Mouse (Mus musculus): Measurements from ENCODE around the gene Lrguk. TPM values are rescaled to one million over a fixed set of nuclear protein-coding genes. Genes with fewer than 3 reads are reported as not detected.

The Lrguk gene
- polyA plus RNA-seq, 1 experiment from 2014 or later, result 2.2 TPM

DNA sequence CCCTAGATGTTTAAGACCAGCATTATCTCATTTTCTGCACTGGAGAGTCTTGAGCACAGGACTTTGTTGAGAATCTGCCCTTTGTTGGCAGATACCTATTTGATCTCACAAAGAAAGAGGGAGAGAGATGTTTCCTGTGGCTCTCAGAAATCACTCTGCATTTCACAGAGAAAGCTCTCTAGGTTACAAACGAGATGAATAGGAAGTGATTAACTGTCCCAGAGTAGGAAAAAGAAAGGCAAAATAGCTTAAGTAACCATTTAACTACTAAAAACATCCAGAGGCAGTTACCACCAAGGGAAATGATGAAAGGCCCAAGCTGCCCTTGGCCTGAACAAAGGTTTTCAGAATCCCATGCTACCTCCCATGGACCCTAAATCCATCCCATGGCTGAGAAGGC, 26.2 kb upstream of the Lrguk start:
- ATAC-seq (replicated peaks; ENCODE audit: low FRiP score) (no peak), DNase-seq (ENCODE audit: low spot score) (no peak)
- 28% methylated on average over 1 of the region's 1 CpGs for WGBS
- Histone ChIP-seq H3K27ac (ENCODE audit: low read depth, low read length) (no peak overlapping the region), H3K4me3 (ENCODE audit: low read depth, low read length) (no peak overlapping the region), H3K4me1 (replicated peaks; ENCODE audit: control insufficient read depth, insufficient read depth, low read length) (no peaks in the 10 kb centered on the region; the same call in 1 of the 2 replicates), H3K36me3 (ENCODE audit: control insufficient read depth, insufficient read depth, low read length) (no peaks in the 10 kb centered on the region), H3K4me2 (ENCODE audit: low read depth, low read length, severe bottlenecking) (no peak overlapping the region), H3K9ac (ENCODE audit: low read length) (no peak overlapping the region), H3K27me3 (ENCODE audit: control insufficient read depth, insufficient read depth, low read length) (no peaks in the 10 kb centered on the region), H3K9me3 (ENCODE audit: control insufficient read depth, low read length) (no peaks in the 10 kb centered on the region)

DNA sequence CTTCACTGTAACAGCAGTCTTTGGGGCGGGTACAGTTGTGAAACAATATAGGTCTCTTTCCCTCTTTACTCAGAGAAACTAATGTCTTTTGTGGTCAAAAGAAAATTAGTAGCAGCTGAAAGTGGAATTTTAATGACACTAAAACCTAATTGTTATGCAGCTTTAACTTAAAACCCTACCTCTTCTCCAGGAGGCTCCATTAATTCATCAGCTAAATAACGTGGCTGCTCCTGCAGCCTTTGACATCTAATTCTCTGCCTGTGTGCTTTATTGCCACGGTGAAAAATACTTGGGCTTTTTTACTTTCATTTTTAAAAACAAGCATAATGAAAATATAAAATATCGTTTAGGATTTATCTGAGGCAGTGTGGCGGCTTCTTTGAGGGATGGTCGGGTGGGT, 15.8 kb upstream of the Lrguk start:
- no peaks in the 10 kb centered on the region for H3K36me3 ChIP-seq (ENCODE audit: control insufficient read depth, insufficient read depth, low read length)

DNA sequence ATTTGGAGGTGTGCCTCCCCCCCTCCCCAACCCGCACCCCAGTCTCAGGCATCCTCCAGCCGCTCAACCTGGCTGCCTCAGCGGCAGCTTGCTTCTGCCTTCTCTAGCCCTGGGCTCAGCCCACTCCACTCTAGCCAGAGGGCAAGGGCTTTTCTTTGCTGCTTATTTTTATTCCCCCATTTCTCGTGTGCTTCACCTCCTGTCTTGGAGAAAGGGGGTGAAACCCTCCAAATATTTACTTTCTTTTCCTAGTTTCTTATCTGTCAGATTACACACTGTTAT, 439 bp downstream of the Lrguk start:
- Histone ChIP-seq H3K4me3 (ENCODE audit: low read depth, low read length) (peak overlapping the region; percentile 58), H3K4me1 (replicated peaks; ENCODE audit: control insufficient read depth, insufficient read depth, low read length) (peaks cover 2% of the 10 kb centered on the region; the same call in 1 of the 2 replicates), H3K9me3 (ENCODE audit: control insufficient read depth, low read length) (no peaks in the 10 kb centered on the region), H3K27ac (ENCODE audit: low read depth, low read length) (no peak overlapping the region), H3K36me3 (ENCODE audit: control insufficient read depth, insufficient read depth, low read length) (no peaks in the 10 kb centered on the region), H3K27me3 (ENCODE audit: control insufficient read depth, insufficient read depth, low read length) (no peaks in the 10 kb centered on the region), H3K9ac (ENCODE audit: low read length) (peak overlapping the region; percentile 63), H3K4me2 (ENCODE audit: low read depth, low read length, severe bottlenecking) (peak overlapping the region; percentile 89)
- WGBS, result 0% methylated on average over 4 of the region's 4 CpGs
- DNase-seq (ENCODE audit: low spot score) (no peak), ATAC-seq (replicated peaks; ENCODE audit: low FRiP score) (peak; percentile 60)

More for the DNA sequence above, 15.8 kb upstream of the Lrguk start:
- no peak overlapping the region for H3K9ac ChIP-seq (ENCODE audit: low read length)
- DNase-seq (ENCODE audit: low spot score) (no peak), ATAC-seq (replicated peaks; ENCODE audit: low FRiP score) (no peak)
- no peak overlapping the region for H3K4me3 ChIP-seq (ENCODE audit: low read depth, low read length)
- H3K27me3 ChIP-seq (ENCODE audit: control insufficient read depth, insufficient read depth, low read length), result no peaks in the 10 kb centered on the region
- no peak overlapping the region for H3K4me2 ChIP-seq (ENCODE audit: low read depth, low read length, severe bottlenecking)
- H3K4me1 ChIP-seq (replicated peaks; ENCODE audit: control insufficient read depth, insufficient read depth, low read length), result 0 out of 2 replicates have a peak, but pooled peaks cover 2% of the 10 kb centered on the region
- no peaks in the 10 kb centered on the region for H3K9me3 ChIP-seq (ENCODE audit: control insufficient read depth, low read length)
- WGBS, result 76% methylated on average over 6 of the region's 6 CpGs
- no peak overlapping the region for H3K27ac ChIP-seq (ENCODE audit: low read depth, low read length)

DNA sequence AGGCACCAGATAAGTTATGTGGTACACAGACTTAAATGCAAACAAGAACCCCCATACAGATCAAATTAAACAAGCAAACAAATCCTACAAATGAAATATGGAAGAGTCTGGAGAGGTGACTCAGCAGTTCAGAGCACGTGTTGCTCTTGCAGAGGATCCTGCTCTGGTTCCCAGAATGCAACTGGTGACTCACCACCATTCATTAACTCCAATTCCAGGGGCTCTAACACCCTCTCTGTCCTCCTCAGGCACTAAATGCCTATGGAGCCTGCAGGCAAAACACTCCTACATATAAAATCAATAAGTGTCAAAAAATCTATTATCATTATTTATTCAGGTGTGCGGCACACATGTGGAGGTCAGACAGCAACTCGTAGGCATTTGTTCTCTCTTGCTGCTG, 4.8 kb downstream of the Lrguk start:
- H3K27me3 ChIP-seq (ENCODE audit: control insufficient read depth, insufficient read depth, low read length), result no peaks in the 10 kb centered on the region
- H3K27ac ChIP-seq (ENCODE audit: low read depth, low read length), result no peak overlapping the region
- H3K4me1 ChIP-seq (replicated peaks; ENCODE audit: control insufficient read depth, insufficient read depth, low read length), result peaks cover 2% of the 10 kb centered on the region; the same call in 1 of the 2 replicates
- H3K36me3 ChIP-seq (ENCODE audit: control insufficient read depth, insufficient read depth, low read length), result no peaks in the 10 kb centered on the region
- WGBS, result 67% methylated on average over 3 of the region's 3 CpGs
- ATAC-seq (replicated peaks; ENCODE audit: low FRiP score), result no peak
- no peak overlapping the region for H3K9ac ChIP-seq (ENCODE audit: low read length)
- DNase-seq (ENCODE audit: low spot score), result no peak
- H3K4me3 ChIP-seq (ENCODE audit: low read depth, low read length), result no peak overlapping the region
- no peaks in the 10 kb centered on the region for H3K9me3 ChIP-seq (ENCODE audit: control insufficient read depth, low read length)
- no peak overlapping the region for H3K4me2 ChIP-seq (ENCODE audit: low read depth, low read length, severe bottlenecking)

DNA sequence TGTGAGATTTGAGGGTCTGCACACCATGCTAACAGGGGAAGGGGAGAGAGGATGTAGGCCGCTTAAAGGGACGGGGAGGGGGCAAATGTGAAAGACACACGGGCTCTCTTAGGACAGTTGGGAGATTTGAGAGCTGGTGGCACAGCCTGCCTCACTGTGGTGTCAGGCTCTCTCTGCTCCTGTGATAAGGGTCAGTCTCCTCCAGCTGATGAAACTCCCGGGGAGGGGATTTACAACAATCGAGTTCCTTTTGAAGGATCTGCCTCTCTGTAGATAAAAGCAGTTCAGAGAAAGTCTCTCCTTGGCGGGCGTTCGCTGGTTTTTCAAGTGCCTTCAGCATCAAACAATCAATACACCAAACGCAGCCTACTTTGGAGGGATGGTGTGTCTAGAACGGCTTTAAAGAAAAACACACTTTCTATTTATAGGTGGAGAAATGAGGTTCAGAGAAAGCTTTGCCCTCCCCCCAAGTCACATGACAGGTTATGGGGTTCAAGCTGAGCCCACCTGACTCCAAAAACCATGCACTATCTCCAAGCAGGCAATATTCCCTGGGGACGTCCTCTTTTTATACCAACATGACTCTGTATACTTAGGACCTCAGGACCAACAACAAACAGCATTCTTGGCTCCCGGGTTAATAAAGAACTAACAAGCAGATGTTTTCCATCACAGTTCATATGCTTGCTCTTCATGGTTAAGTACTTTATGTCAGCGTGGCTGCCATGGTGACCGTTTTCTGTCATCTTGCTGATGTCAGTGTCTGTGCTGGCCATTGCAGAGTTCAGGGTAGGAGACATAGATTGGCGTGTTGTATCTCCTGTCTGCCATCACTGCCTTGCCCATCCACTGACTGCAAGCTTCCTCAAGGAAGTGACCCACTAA, 5.6 kb downstream of the Lrguk start:
- no peak overlapping the region for H3K27ac ChIP-seq (ENCODE audit: low read depth, low read length)
- ATAC-seq (replicated peaks; ENCODE audit: low FRiP score) (no peak), DNase-seq (ENCODE audit: low spot score) (no peak)
- no peaks in the 10 kb centered on the region for H3K27me3 ChIP-seq (ENCODE audit: control insufficient read depth, insufficient read depth, low read length)
- H3K9me3 ChIP-seq (ENCODE audit: control insufficient read depth, low read length), result no peaks in the 10 kb centered on the region
- H3K4me1 ChIP-seq (replicated peaks; ENCODE audit: control insufficient read depth, insufficient read depth, low read length), result no peaks in the 10 kb centered on the region; the same call in 1 of the 2 replicates
- no peak overlapping the region for H3K4me3 ChIP-seq (ENCODE audit: low read depth, low read length)
- 52% methylated on average over 15 of the region's 15 CpGs for WGBS
- H3K4me2 ChIP-seq (ENCODE audit: low read depth, low read length, severe bottlenecking), result no peak overlapping the region
- no peaks in the 10 kb centered on the region for H3K36me3 ChIP-seq (ENCODE audit: control insufficient read depth, insufficient read depth, low read length)
- H3K9ac ChIP-seq (ENCODE audit: low read length), result no peak overlapping the region

DNA sequence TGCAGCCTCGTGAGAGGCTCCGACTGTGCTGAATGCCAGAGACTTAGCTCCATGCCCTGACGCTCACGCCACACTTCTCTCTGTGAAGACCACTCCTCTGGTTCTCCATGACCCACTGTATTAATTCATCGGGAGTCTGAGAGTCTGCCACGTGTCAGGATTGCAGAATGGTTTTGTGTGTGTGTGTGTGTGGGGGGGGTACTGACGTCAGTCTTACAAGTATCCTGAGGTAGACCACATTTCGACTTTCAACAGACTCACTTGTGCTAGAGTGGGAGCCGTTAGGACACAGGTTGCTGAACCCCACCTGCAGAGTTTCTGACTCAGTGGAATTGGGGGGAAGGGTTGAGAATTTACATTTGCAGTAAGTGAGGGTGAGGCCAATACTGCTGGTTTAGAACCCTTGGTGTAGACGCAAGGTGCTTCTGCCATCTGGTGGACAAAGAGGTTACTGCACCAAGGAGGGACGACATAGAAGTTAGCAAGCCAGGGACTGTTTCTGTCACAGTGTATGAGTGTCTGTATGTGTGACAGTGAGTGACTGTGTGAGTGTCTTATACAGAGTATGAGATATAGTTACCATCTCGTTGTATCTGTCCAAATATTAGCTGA, 11.5 kb downstream of the Lrguk start:
- Histone ChIP-seq H3K4me1 (replicated peaks; ENCODE audit: control insufficient read depth, insufficient read depth, low read length) (0 out of 2 replicates have a peak, but pooled peaks cover 4% of the 10 kb centered on the region), H3K9me3 (ENCODE audit: control insufficient read depth, low read length) (no peaks in the 10 kb centered on the region), H3K4me3 (ENCODE audit: low read depth, low read length) (no peak overlapping the region), H3K4me2 (ENCODE audit: low read depth, low read length, severe bottlenecking) (no peak overlapping the region), H3K27me3 (ENCODE audit: control insufficient read depth, insufficient read depth, low read length) (no peaks in the 10 kb centered on the region), H3K9ac (ENCODE audit: low read length) (no peak overlapping the region), H3K36me3 (ENCODE audit: control insufficient read depth, insufficient read depth, low read length) (no peaks in the 10 kb centered on the region), H3K27ac (ENCODE audit: low read depth, low read length) (no peak overlapping the region)
- ATAC-seq (replicated peaks; ENCODE audit: low FRiP score), result peak; percentile 71
- WGBS, result 40% methylated on average over 12 of the region's 12 CpGs
- DNase-seq (ENCODE audit: low spot score), result peak; percentile 90

DNA sequence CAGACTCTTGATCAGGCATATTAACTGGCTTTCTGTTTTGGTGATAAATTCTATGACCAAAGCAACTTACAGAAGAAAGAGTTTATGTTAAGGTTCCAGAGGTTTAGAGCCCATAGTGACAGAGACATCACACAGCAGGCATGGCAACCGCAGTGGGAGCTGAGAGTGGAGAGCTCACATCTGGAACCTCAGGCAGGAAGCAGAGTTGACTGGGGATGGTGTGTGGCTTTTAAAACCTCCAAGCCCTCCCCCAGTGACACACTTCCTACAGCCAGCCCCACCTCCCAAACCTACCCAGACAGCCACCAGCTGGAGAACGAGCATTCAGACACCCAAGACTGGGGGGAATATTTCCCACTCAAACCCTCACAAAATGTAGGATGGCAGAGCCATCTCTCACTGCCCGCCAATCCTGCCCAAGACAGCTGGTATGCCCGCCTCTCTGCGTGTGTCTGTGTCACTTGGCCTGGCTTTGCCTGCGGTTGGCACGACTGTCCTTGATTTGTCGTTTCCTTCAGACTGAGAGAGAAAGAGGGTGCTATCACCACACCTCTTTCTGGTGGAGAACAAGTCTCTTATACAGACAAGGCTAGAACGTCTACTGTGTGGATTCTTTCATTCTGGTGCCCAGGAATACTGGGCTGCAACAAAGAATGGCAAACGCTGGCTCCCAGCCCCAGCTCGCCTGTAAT, 12.5 kb downstream of the Lrguk start:
- 79% methylated on average over 11 of the region's 11 CpGs for WGBS
- no peak overlapping the region for H3K9ac ChIP-seq (ENCODE audit: low read length)
- DNase-seq (ENCODE audit: low spot score) (peak; percentile 51), ATAC-seq (replicated peaks; ENCODE audit: low FRiP score) (no peak)
- H3K4me2 ChIP-seq (ENCODE audit: low read depth, low read length, severe bottlenecking), result no peak overlapping the region
- no peak overlapping the region for H3K4me3 ChIP-seq (ENCODE audit: low read depth, low read length)
- H3K27me3 ChIP-seq (ENCODE audit: control insufficient read depth, insufficient read depth, low read length), result no peaks in the 10 kb centered on the region
- no peak overlapping the region for H3K27ac ChIP-seq (ENCODE audit: low read depth, low read length)
- no peaks in the 10 kb centered on the region for H3K9me3 ChIP-seq (ENCODE audit: control insufficient read depth, low read length)
- no peaks in the 10 kb centered on the region for H3K36me3 ChIP-seq (ENCODE audit: control insufficient read depth, insufficient read depth, low read length)
- H3K4me1 ChIP-seq (replicated peaks; ENCODE audit: control insufficient read depth, insufficient read depth, low read length), result peaks cover 4% of the 10 kb centered on the region; the same call in 1 of the 2 replicates

DNA sequence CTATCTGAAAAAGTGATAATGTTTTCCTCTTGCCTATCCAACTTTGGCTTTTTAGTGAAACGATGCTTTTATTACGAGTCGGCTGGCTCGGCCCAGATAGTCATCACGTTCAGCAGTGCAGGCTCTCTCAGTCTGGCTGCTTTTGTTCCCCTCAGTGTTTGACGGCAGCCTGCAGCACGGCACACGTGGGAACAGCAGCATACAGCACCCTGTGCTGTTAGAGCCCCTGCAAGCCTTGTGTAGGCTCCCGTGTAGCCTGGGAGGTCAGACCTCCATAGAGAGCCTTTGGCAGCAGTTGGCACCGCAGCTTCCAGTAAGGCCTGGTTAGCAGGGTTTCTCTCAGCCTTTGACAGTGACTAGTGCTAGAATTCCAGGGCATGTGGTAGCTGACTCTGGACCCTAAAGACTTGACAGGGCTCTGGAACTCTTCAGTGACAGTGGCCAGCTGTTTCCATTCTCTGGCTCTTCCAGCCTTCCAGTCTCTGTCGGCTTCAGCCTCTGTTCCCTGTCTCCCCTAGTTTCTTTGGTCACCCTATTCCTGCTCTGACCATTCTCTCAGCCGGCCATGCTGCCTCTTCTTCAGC, 15.1 kb downstream of the Lrguk start:
- Histone ChIP-seq H3K4me3 (ENCODE audit: low read depth, low read length) (no peak overlapping the region), H3K9ac (ENCODE audit: low read length) (no peak overlapping the region), H3K27me3 (ENCODE audit: control insufficient read depth, insufficient read depth, low read length) (no peaks in the 10 kb centered on the region), H3K4me2 (ENCODE audit: low read depth, low read length, severe bottlenecking) (no peak overlapping the region), H3K9me3 (ENCODE audit: control insufficient read depth, low read length) (no peaks in the 10 kb centered on the region), H3K36me3 (ENCODE audit: control insufficient read depth, insufficient read depth, low read length) (no peaks in the 10 kb centered on the region), H3K27ac (ENCODE audit: low read depth, low read length) (no peak overlapping the region), H3K4me1 (replicated peaks; ENCODE audit: control insufficient read depth, insufficient read depth, low read length) (peaks cover 4% of the 10 kb centered on the region; the same call in 1 of the 2 replicates)
- no peak for ATAC-seq (replicated peaks; ENCODE audit: low FRiP score)
- peak; percentile 44 for DNase-seq (ENCODE audit: low spot score)
- 78% methylated on average over 12 of the region's 12 CpGs for WGBS

Data from forebrain, embryonic 11.5 days (tissue).